Mouse (Mus musculus) left cerebral cortex, postnatal 10 days (tissue): Measurements from ENCODE around the gene Trpv5. TPM values are rescaled to one million over a fixed set of nuclear protein-coding genes. Genes with fewer than 3 reads are reported as not detected.

Source experiments
- DNase-seq, 2 experiments: peaks; one replicate each; pipeline ENCODE4 v3.0.0; 2021 to 2022; ENCODE audit warnings: low spot score in 2 of 2, mixed read lengths in 1 of 2; ENCODE audit errors: extremely low spot score in 1 of 2
- intact Hi-C: fragments of 180-260 bp; cut with DNase I; formaldehyde crosslinking; loops from one replicate; pipeline ENCODE4 v1.15.1; 2025
- total RNA-seq, 2 experiments: library from RNA; stranded (reverse); gene quantifications; 2 replicates each; pipeline ENCODE4 v1.2.3; 2021

The Trpv5 gene
- total RNA-seq, 2 experiments from 2014 or later = not detected

- intact Hi-C loops = no loop called here
- DNase-seq = no peak
Measured at GRCm38 (mm10) chr6:41643227-41643626, 37.3 kb downstream of the Trpv5 start.

DNA sequence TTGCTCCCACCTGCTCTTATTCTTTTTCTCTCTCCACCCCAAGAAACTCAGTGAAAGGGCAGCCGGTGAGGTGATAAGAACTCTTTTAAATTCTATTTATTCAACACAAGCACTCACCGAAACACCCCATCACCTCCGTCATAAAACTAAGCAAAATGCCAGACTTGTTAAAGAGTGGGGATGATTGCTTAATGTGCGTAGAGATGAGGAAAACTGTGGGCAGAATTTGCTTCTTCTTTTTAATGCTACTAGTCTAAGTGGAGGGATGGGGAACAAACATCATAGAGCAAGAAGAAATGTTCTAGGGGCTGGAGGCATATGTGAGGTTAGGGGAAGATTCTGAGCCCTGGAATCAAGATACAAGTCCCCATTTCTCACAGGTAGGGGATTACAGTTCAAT lies 37.8 kb downstream of the Trpv5 start:
- no peak for DNase-seq
- intact Hi-C loops = no loop called here

- DNase-seq = no peak
- intact Hi-C loops = no loop called here
Measured at GRCm38 (mm10) chr6:41641173-41641866, 39.2 kb downstream of the Trpv5 start.

GRCm38 (mm10) chr6:41640449-41640848 lies 40.1 kb downstream of the Trpv5 start:
- intact Hi-C loops = no loop called here
- DNase-seq = no peak

GRCm38 (mm10) chr6:41637927-41638506 lies 42.6 kb downstream of the Trpv5 start:
- no peak for DNase-seq
- intact Hi-C loops = no loop called here

DNA sequence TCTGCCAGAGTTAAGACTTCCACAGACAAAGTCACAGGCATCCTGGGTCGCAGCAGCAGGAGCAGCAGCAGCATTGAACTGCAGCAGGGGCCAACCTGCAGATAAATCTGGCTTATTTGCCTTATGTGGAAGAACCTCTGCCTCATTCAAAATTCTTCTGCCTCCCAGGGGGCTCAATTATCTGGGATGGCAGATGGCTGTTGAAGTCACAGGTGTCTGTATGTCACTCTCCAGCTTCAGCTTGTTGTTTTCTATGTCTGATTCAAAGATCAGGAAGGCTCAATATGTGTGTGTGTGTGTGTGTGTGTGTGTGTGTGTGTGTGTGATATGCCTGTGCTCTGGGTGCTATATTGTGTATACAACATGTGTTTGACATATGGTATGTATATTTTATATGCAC lies 43.2 kb downstream of the Trpv5 start:
- DNase-seq = no peak
- intact Hi-C loops = no loop called here

- intact Hi-C loops = no loop called here
- DNase-seq = no peak
Measured at GRCm38 (mm10) chr6:41636178-41636577, 44.4 kb downstream of the Trpv5 start, which contains the start of gene Trpv6. Trpv6 (minus strand) TSS chr6:41636405.

- DNase-seq = no peak
- intact Hi-C loops = no loop called here
Measured at GRCm38 (mm10) chr6:41635211-41635610, 45.4 kb downstream of the Trpv5 start.

DNA sequence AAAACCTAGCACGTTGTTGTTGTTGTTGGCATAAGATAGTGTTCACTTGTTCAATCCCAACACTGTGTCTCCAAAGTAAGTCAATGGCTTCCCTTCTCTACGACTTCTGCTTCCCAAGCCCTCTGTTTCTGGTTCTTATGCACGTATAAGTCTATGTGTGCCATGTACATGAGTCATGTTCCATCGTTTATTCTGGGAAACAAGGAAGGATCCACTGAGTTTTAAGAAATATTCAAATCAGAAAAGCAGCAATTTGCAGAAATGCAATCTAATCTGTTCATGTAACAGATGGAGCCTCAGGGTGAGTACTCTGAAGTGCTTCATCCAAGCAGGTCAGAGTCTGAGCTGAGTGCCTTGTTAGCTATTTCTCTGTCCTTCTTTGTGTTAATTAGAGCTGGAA lies 49.0 kb downstream of the Trpv5 start:
- DNase-seq = no peak
- intact Hi-C loops = no loop called here

- intact Hi-C loops = no loop called here
- no peak for DNase-seq
Measured at GRCm38 (mm10) chr6:41630791-41631190, 49.8 kb downstream of the Trpv5 start.

- intact Hi-C loops = no loop called here
Measured at GRCm38 (mm10) chr6:41628180-41628579, 52.4 kb downstream of the Trpv5 start.

GRCm38 (mm10) chr6:41622661-41623060 lies 57.9 kb downstream of the Trpv5 start:
- peak; percentile 46 to 64 for DNase-seq
- intact Hi-C loops = loop anchor here (5.0 kb wide), 1 partner anchor 135 kb away; no protein-coding TSS in a partner anchor

More at GRCm38 (mm10) chr6:41628180-41628579, 52.4 kb downstream of the Trpv5 start:
- DNase-seq = no peak

DNA sequence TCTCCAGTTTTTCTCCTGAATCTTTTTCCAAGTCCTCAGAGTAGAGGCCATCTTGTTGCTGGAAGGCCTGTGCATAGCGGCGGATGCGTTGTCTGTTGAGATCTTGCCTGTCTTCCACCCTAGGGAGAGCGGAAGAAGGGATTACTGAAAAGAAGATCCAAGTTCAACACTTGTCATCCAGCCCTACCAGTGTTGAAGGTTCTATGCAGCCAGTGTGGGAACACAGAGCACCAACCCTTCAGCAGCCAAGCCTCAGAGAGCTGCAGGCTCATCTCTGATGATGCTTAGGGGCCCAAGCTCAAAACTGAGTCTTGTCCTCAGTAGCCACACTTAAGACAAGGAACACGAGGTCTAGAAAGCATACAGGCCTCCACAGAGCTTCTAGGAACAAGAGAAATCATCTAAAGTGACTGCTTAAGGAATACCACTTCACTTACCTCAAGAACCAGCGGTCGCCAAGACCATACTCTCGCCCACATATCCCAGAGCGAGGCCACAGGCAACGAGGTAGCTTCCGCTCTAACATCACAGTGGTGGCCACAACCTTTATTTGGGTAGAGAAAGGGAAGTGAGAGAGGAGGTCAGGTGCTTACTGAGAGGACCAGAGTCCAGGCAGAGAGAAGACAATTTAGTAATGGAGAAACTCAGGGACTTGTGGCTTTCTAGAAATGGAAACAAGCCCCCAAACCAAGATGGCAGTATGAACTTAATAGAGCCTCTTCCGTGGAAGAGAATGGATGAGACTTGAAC lies 59.2 kb downstream of the Trpv5 start:
- DNase-seq = no peak
- intact Hi-C loops = loop anchor here (5.0 kb wide), 1 partner anchor 136 kb away; no protein-coding TSS in a partner anchor

DNA sequence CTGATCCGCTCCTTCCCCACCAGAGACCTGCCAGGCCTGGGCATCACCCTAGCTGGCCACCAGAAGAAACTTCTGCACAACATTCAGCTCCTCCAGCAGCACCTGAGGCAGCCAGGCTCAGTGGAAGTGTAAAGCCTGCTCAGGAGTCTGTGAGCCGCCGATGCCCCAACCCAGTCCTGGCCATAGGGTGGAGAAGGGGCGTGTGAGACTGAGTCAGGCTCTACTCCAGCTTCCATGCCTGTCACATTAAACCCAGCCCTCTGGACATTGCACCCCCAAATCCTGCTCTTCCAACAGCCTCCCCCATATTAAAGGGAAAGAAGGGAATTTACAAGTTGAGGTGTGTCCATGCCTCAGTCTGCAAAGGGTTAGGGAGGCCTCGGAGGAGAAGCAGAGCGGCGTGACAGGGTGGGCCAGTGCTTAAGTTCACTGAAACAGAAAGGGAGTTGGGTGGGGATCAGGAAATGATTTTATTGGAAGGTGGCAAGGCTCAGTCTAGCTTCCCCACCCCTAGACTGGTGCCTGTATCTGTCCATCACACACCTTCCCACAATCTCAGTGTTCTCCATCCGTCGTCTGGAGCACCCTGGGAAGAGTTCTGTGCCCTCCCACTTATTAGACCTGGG lies 60.3 kb downstream of the Trpv5 start:
- DNase-seq = no peak
- intact Hi-C loops = loop anchor here (5.0 kb wide), 1 partner anchor 137 kb away; no protein-coding TSS in a partner anchor

DNA sequence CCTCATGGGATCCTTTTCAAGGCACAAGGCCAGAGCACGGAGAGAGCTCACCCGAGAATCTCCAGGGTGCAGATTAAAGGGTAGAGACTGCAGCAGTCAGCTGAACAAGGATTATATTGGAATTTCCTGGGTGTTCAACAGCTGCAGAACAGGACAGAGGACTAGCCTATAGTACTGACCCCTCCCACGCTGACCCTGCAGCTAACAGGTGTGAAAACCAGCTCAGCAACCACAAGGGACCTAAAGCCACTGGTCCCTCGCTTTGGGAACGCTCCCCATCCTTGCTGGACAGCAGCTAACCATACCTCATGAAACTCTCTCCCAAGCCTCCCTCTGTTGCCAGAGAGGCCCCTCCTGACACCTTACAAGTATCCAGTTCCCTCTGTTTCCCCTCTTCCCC lies 72.9 kb downstream of the Trpv5 start:
- DNase-seq = peak in 1 of 2 experiments; percentile 18
- intact Hi-C loops = loop anchor here (5.0 kb wide), 1 partner anchor 660 kb away; no protein-coding TSS in a partner anchor

- intact Hi-C loops = loop anchor here (5.0 kb wide), 1 partner anchor 661 kb away; no protein-coding TSS in a partner anchor
- DNase-seq = peak in 1 of 2 experiments; percentile 72
Measured at GRCm38 (mm10) chr6:41606214-41606613, 74.4 kb downstream of the Trpv5 start.

GRCm38 (mm10) chr6:41605794-41606104 lies 74.8 kb downstream of the Trpv5 start:
- intact Hi-C loops = loop anchor here (5.0 kb wide), 1 partner anchor 662 kb away; no protein-coding TSS in a partner anchor
- DNase-seq = no peak

GRCm38 (mm10) chr6:41605061-41605793 lies 75.3 kb downstream of the Trpv5 start, which contains the start of gene Ephb6:
Ephb6 (plus strand) TSS chr6:41605482.
- intact Hi-C loops = loop anchor here (5.0 kb wide), 1 partner anchor 662 kb away; no protein-coding TSS in a partner anchor
- DNase-seq = peak; percentile 59 to 88
